Mouse (Mus musculus) spleen, adult 2 months (tissue): ENCODE measurements at regions not wholly inside any gene's neighbourhood (a gene's known extent, or its start where the extent isn't known, plus 50 kb on each side); places are given as distances from the start of the nearest gene placed in this dataset.
"Not testable (repeated sequence)": the region's sequence is repeated elsewhere in the genome, so short reads cannot be mapped to it uniquely, and the experiment has no call there.

Source experiments
- DNase-seq, 2 experiments: peaks; one replicate each; pipeline versions ENCODE4 v3.0.0 to v3.0.0-alpha.2; 2012 to 2021; ENCODE audit warnings: low spot score in 2 of 2, low read depth in 1 of 2
- H3K27ac ChIP-seq: fragments of 200-500 bp; 2 replicates; pipeline ENCODE4 v1.5.1; 2012; ENCODE audit warnings: low read length, inconsistent platforms; ENCODE audit not compliant: insufficient read depth
- H3K27me3 ChIP-seq: fragments of 200-500 bp; 2 replicates; pipeline ENCODE4 v1.6.1; 2012; ENCODE audit warnings: mild to moderate bottlenecking, moderate library complexity, low read length, inconsistent platforms; ENCODE audit not compliant: control insufficient read depth, insufficient read depth
- H3K36me3 ChIP-seq: fragments of 200-500 bp; 2 replicates; pipeline ENCODE4 v1.6.1; 2012; ENCODE audit warnings: mild to moderate bottlenecking, low read length, inconsistent platforms; ENCODE audit not compliant: control insufficient read depth, insufficient read depth
- H3K4me1 ChIP-seq: fragments of 200-500 bp; 2 replicates; pipeline ENCODE4 v1.6.1; 2011; ENCODE audit warnings: inconsistent platforms; ENCODE audit not compliant: control insufficient read depth, insufficient read depth, insufficient read length
- H3K4me3 ChIP-seq: fragments of 200-500 bp; 2 replicates; pipeline ENCODE4 v1.5.1; 2011; ENCODE audit warnings: mild to moderate bottlenecking, inconsistent platforms; ENCODE audit not compliant: insufficient read depth, insufficient read length; ENCODE audit errors: extremely low read depth
- CTCF ChIP-seq: fragments of 200-500 bp; IDR thresholded peaks from 2 replicates; pipeline ENCODE4 v1.5.1; 2011; ENCODE audit warnings: mild to moderate bottlenecking, inconsistent platforms; ENCODE audit not compliant: insufficient read depth, insufficient read length, insufficient replicate concordance; ENCODE audit errors: extremely low read depth
- POLR2A ChIP-seq: fragments of 200-500 bp; IDR thresholded peaks from 2 replicates; pipeline ENCODE4 v1.6.1; 2011; ENCODE audit warnings: low read depth, low read length, inconsistent platforms
- WGBS: fragments of 180-500 bp; shearing (Covaris S2); methylation state at CpG from one replicate; pipeline ENCODE4 v1.1.7; 2018; 5-methylcytosine and 5-hydroxymethylcytosine counted together

DNA sequence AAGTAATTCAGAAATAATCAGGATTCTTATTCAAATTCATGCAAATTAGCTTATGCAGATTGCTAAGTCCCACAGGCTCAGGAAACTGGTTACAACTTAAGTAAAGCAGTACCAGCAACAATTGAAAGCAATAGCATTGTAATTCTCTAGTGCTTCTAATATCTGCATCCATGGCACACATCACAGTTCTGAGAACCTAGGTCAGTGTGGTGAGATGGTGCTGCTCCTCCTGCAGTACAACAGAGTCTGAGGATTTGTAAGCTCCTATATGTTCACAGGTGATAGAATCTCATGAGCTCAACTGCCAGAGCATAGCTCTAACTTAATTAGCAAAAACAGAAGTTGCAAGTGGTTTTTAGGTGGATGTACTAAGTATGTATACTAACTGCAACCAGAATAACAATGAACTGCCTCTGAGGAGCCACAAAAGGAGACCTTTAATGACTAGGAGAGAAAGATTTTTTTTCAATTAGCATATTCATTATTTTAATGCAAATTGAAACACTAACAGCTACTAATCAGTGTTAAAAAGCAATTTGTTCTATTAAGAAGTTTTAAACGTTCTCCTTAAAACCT is 403.3 kb upstream of the Lrrc3b start:
- Histone ChIP-seq H3K4me3 (no peak overlapping the region), H3K27ac (no peak overlapping the region), H3K36me3 (no peaks in the 10 kb centered on the region), H3K4me1 (no peaks in the 10 kb centered on the region), H3K27me3 (no peaks in the 10 kb centered on the region)
- DNase-seq, result no peak
- TF ChIP-seq CTCF (no peak), POLR2A (no peak)
- WGBS, result 59% methylated on average over 1 of the region's 1 CpGs

DNA sequence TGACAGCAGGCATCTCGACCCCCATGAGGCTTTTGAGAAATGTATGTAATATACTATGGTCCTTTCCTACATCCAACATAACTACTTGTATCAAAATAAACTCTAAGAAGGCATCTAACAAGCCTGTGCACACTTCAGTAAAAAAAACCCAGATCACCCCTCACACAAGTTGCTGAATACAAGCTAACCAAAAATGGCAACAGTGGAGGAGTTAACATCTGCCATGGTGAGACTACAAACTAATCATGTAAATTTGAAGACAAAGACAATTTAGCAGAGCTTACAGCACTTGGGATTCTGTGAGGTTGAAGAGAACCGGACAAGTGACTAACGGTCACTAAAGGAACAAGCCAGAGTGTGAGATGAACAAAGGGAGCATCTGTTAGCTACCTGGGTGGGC is 380.6 kb upstream of the Ngly1 start:
- WGBS, result 76% methylated on average over 3 of the region's 3 CpGs
- H3K36me3 ChIP-seq, result no peaks in the 10 kb centered on the region
- H3K27me3 ChIP-seq, result no peaks in the 10 kb centered on the region
- no peak for TF ChIP-seq CTCF
- TF ChIP-seq POLR2A, result no peak
- no peak for DNase-seq
- no peak overlapping the region for H3K4me3 ChIP-seq
- no peak overlapping the region for H3K27ac ChIP-seq
- H3K4me1 ChIP-seq, result no peaks in the 10 kb centered on the region

DNA sequence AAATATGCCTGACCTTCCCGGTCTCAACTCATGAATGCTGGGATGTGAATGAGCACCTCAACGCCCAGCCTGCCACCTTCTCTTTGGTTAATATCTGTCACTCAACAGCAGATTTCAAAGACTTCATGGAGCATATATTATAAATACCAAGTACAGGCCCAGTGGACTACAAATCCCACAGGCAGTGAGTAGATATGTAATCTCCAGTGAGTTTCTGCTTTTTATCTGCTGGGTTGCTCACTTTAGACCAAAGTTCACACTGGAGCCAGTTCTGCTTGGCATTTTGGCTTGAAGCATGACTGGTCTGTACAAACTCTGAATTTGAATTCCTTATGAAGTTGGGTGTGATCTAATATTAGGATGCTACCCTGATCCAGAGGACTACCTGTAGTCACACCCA is 377.1 kb upstream of the Ngly1 start:
- no peak overlapping the region for H3K27ac ChIP-seq
- H3K4me1 ChIP-seq, result no peaks in the 10 kb centered on the region
- no peaks in the 10 kb centered on the region for H3K36me3 ChIP-seq
- no peak overlapping the region for H3K4me3 ChIP-seq
- no peak for DNase-seq
- H3K27me3 ChIP-seq, result no peaks in the 10 kb centered on the region
- TF ChIP-seq CTCF, result no peak
- TF ChIP-seq POLR2A, result no peak
- 93% methylated on average over 2 of the region's 2 CpGs for WGBS

DNA sequence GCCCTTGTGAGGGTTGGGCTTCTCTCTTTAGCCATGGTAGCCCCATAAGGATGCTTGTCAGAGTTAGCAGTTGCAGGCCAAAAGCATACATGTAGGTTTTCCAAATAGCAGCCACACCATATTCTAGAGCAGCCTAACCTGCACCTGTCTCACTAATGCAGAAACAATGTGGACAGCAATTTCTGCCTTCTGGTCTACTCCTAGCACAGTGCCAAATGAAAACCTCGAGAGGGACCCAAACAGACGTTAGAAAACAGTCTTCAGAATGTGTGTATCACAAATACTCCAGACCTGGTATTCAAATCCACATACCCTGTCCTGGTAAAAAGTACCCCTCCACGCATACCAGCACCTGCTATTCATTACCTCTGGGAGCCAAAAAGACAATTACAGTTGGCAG is 368.9 kb upstream of the Ngly1 start:
- no peaks in the 10 kb centered on the region; the same call in 1 of the 2 replicates for H3K27me3 ChIP-seq
- 87% methylated on average over 3 of the region's 3 CpGs for WGBS
- H3K27ac ChIP-seq, result no peak overlapping the region
- TF ChIP-seq POLR2A, result no peak
- TF ChIP-seq CTCF, result no peak
- DNase-seq, result no peak
- H3K36me3 ChIP-seq, result no peaks in the 10 kb centered on the region
- no peaks in the 10 kb centered on the region; the same call in 1 of the 2 replicates for H3K4me1 ChIP-seq
- H3K4me3 ChIP-seq, result no peak overlapping the region

DNA sequence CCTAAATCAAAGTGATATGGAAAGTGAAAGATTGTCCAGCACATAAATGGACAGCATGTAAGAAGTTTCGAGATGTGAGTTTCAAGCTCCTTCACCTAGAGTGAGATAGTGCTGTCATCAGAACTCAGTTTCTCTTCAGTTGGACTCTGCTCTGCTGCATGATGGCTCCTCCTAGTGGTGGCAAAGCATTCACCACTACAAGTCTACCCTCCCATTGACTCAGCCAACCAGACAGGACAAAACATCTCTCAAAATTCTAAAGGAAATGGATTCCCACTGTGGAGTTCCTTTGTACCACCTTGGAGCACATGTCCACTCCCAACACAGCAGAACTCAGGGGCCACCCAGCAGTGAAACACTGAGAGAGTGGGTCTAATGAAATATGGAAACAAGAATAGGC is 367.8 kb upstream of the Ngly1 start:
- H3K27ac ChIP-seq, result no peak overlapping the region
- WGBS, result 46% methylated on average over 1 of the region's 1 CpGs
- no peaks in the 10 kb centered on the region for H3K36me3 ChIP-seq
- peak; percentile 36 to 61 for DNase-seq
- no peaks in the 10 kb centered on the region; the same call in 1 of the 2 replicates for H3K27me3 ChIP-seq
- TF ChIP-seq CTCF, result peak; percentile 60; the same call in 1 of the 2 replicates
- no peak for TF ChIP-seq POLR2A
- H3K4me3 ChIP-seq, result no peak overlapping the region
- H3K4me1 ChIP-seq, result no peaks in the 10 kb centered on the region; the same call in 1 of the 2 replicates

DNA sequence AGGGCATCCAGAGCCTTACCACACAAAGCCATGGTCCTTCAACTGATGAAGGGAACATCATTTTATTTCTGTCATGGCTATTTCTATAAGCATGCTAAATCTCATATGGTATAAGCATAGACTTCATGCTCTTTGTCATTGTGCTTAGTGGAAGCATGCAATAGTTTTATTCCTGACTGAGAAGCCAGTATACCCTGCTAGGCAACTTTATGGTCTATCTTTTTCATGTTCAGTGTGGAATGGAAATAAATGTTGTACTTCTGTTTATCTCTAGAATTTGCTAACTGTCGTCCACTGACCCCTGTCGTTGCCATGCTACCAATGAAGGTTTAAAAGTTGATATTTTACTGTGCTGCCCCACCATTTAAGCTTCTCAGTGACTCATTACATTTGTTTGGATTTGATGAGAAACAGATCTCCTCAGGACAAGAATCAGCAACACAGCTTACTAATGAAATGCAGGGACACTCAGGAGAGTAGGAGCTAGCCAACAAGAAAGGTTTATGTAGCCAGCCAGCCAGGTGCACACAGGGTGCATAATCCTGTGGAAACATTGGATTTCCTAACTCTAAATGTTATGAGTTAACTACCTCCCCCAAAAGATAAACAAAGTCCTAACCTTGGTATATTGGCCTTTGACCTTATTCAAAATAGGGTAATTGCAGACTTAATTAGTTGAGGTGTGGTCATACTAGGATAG is 364.3 kb upstream of the Ngly1 start:
- DNase-seq, result no peak
- H3K27ac ChIP-seq, result no peak overlapping the region
- no peak for TF ChIP-seq POLR2A
- no peak for TF ChIP-seq CTCF
- no peaks in the 10 kb centered on the region; the same call in 1 of the 2 replicates for H3K27me3 ChIP-seq
- H3K4me1 ChIP-seq, result no peaks in the 10 kb centered on the region; the same call in 1 of the 2 replicates
- H3K4me3 ChIP-seq, result no peak overlapping the region
- WGBS, result 88% methylated on average over 2 of the region's 2 CpGs
- H3K36me3 ChIP-seq, result no peaks in the 10 kb centered on the region

DNA sequence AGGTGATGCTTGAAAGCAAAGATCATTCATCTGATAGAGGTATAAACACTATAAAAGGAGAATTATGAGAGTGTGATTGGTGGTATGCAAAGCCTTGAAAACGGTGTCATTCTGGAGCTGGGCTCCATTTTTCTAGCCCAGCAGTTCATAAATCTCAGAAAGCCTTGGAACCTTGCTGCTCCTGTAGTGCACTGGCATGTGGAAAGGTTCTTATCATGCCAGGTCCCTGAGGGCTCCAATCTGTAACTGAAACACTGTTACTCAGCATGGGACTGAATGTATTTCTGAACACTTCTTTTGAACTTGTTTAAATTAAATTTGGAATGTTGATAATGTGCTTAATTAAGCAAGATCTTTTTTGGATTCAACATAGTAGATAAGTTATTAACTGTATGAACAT is 352.0 kb upstream of the Ngly1 start:
- Histone ChIP-seq H3K4me3 (no peak overlapping the region), H3K27me3 (no peaks in the 10 kb centered on the region), H3K27ac (no peak overlapping the region), H3K4me1 (no peaks in the 10 kb centered on the region), H3K36me3 (no peaks in the 10 kb centered on the region)
- WGBS, result 68% methylated on average over 1 of the region's 1 CpGs
- DNase-seq, result no peak
- TF ChIP-seq POLR2A (no peak), CTCF (no peak)

DNA sequence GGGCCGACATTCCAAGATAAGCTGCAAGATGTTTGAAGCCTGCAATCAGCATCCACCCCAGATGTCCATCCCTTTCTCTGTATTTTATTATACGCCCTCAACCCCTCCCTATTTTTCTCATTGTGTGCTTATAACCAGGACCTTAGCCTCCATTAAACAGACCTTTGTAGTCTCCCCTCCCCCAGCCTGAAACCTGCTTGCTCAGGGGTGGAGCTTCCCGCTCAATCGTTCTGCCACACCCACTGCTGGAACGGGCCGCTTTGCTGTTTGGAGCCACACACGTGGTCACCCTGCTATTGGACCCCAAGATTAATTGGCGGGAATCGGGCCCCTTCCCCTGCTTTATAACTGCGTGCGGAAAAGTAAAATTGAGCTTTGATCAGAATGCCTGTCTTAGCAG is 342.7 kb upstream of the Ngly1 start:
- not testable (repeated sequence) for H3K4me3 ChIP-seq, H3K4me1 ChIP-seq, DNase-seq, H3K36me3 ChIP-seq, H3K27me3 ChIP-seq, H3K27ac ChIP-seq
- WGBS, result 84% methylated on average over 11 of the region's 11 CpGs

DNA sequence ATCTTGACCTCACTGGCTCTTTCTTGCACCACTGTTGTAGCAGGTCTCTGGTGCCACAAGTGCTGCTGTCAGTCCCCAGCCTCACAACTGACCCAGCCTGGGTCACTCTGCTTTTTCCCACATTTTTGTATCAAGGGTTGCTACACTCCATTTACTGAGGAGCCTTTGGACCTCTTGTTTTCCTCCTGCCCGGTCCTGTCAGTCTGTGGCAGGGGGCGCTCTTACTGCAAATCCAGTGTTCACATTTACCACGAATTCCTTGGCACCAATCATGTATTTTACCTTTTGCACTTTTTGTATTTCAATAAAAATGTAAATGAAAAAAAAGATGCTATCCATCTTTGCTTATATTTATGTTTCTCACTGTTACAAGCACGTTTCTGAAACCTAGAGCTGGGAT is 335.9 kb upstream of the Ngly1 start:
- DNase-seq, H3K4me1 ChIP-seq: not testable (repeated sequence)

More for the DNA sequence above, 335.9 kb upstream of the Ngly1 start:
- not testable (repeated sequence) for H3K36me3 ChIP-seq, H3K27ac ChIP-seq, H3K4me3 ChIP-seq, H3K27me3 ChIP-seq
- WGBS, result 71% methylated on average over 4 of the region's 4 CpGs
